Mouse (Mus musculus) bone marrow, adult 2 months (tissue): ENCODE measurements at regions not wholly inside any gene's neighbourhood (a gene's known extent, or its start where the extent isn't known, plus 50 kb on each side); places are given as distances from the start of the nearest gene placed in this dataset.

ENCODE experiments used
- H3K27ac ChIP-seq: fragments of 200-500 bp; 2 replicates; pipeline ENCODE4 v1.5.1; 2012; ENCODE audit warnings: low read depth, mild to moderate bottlenecking, control low read depth, inconsistent platforms, low read length; ENCODE audit not compliant: control insufficient read depth, poor library complexity, insufficient read depth
- H3K4me1 ChIP-seq: fragments of 200-500 bp; 2 replicates; pipeline ENCODE4 v1.6.1; 2011; ENCODE audit warnings: low read length; ENCODE audit not compliant: control insufficient read depth, insufficient read depth
- H3K4me3 ChIP-seq: fragments of 200-500 bp; replicated peaks from 2 replicates; pipeline ENCODE3; 2011; ENCODE audit warnings: mild to moderate bottlenecking, low read depth, low read length, control low read depth; ENCODE audit not compliant: control insufficient read depth
- CTCF ChIP-seq: fragments of 200-500 bp; IDR thresholded peaks from 2 replicates; pipeline ENCODE4 v1.5.1; 2011; ENCODE audit warnings: low read length, control low read depth; ENCODE audit not compliant: control insufficient read depth, insufficient read depth
- POLR2A ChIP-seq: fragments of 200-500 bp; IDR thresholded peaks from 2 replicates; pipeline ENCODE4 v1.6.1; 2011; ENCODE audit warnings: low read depth, mild to moderate bottlenecking, control low read depth, low read length, borderline replicate concordance; ENCODE audit not compliant: control insufficient read depth
- WGBS: fragments of 180-500 bp; shearing (Covaris S2); methylation state at CpG from one replicate; pipeline ENCODE4 v1.1.7; 2018; 5-methylcytosine and 5-hydroxymethylcytosine counted together

GRCm38 (mm10) chr4:84032505-84032904, 507.2 kb downstream of the Ccdc171 start:
- 85% methylated on average over 10 of the region's 10 CpGs for WGBS
- Histone ChIP-seq H3K27ac (no peak overlapping the region), H3K4me1 (no peaks in the 10 kb centered on the region), H3K4me3 (no peak overlapping the region)
- TF ChIP-seq POLR2A = no peak
- TF ChIP-seq CTCF = no peak

DNA sequence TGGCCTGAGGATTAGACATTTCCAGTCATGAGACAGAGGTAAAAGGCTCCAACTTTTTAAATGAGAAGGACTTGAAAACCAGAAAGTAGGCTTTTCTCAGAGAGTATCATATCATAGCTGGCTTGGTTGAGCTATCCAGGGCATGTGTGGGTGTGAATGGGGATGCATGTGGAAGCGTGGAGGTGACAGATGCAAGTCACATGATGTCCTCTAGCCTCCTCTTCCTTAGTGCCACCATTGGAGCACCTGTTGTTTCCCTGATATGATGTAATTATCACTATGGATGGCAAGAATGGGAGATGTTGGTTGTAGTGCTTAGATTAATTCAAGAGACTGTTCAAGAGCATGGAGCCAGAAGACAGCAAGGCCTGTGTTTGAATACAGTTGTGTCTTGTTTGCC, 510.0 kb downstream of the Ccdc171 start:
- Histone ChIP-seq H3K4me1 (no peaks in the 10 kb centered on the region), H3K27ac (no peak overlapping the region), H3K4me3 (no peak overlapping the region)
- WGBS = 87% methylated on average over 1 of the region's 1 CpGs
- TF ChIP-seq POLR2A (no peak), CTCF (no peak)

- no peak overlapping the region for H3K4me3 ChIP-seq
- TF ChIP-seq CTCF (no peak), POLR2A (no peak)
- no peak overlapping the region for H3K27ac ChIP-seq
- H3K4me1 ChIP-seq = no peaks in the 10 kb centered on the region
- WGBS = 41% methylated on average over 3 of the region's 3 CpGs
Observed at GRCm38 (mm10) chr4:84037535-84037934, 512.2 kb downstream of the Ccdc171 start.

- 85% methylated on average over 6 of the region's 6 CpGs for whole genome bisulfite sequencing
- H3K27ac ChIP-seq = no peak overlapping the region
- no peaks in the 10 kb centered on the region; the same call in 1 of the 2 replicates for H3K4me1 ChIP-seq
- H3K4me3 ChIP-seq = no peak overlapping the region
- TF ChIP-seq CTCF = no peak
- no peak for TF ChIP-seq POLR2A
Observed at GRCm38 (mm10) chr4:84050243-84050642, 524.9 kb downstream of the Ccdc171 start.

DNA sequence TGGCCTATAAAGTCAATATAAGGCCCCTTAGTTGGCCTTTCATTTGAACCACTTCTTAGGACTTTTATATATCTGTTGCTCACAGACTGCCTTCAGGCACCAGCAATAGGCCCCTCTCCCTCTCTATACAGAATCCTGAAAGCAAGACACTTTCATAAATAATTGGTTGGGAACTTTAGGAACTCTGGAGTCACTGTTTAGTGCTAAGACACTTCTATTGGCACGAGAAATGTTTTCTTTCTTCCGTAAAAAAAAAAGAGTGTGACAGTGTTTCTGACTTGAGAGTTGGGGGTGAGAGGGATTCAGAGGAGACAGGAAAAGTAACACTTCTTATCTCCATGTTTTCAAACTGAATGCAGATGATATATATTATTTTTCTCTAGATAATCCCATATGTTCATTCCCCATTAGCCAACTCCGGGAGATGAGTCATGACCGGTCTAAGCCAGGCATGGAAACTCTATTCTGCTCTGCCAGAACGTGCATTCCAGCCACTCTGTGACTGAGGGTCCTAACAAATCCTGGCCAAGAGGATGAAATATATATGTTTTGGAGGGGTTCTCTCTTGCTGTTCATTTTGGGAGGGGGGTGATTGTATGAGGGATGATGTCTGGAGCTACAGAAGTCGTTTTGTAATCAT, 531.6 kb downstream of the Ccdc171 start:
- no peak for TF ChIP-seq CTCF
- TF ChIP-seq POLR2A = no peak
- WGBS = 83% methylated on average over 6 of the region's 6 CpGs
- no peak overlapping the region for H3K4me3 ChIP-seq
- no peak overlapping the region for H3K27ac ChIP-seq
- H3K4me1 ChIP-seq = no peaks in the 10 kb centered on the region

- TF ChIP-seq POLR2A = no peak
- no peak for TF ChIP-seq CTCF
- Histone ChIP-seq H3K4me1 (no peaks in the 10 kb centered on the region), H3K4me3 (no peak overlapping the region), H3K27ac (no peak overlapping the region)
- WGBS = 2% methylated on average over 2 of the region's 2 CpGs
Observed at GRCm38 (mm10) chr4:84060187-84060586, 534.8 kb downstream of the Ccdc171 start.

DNA sequence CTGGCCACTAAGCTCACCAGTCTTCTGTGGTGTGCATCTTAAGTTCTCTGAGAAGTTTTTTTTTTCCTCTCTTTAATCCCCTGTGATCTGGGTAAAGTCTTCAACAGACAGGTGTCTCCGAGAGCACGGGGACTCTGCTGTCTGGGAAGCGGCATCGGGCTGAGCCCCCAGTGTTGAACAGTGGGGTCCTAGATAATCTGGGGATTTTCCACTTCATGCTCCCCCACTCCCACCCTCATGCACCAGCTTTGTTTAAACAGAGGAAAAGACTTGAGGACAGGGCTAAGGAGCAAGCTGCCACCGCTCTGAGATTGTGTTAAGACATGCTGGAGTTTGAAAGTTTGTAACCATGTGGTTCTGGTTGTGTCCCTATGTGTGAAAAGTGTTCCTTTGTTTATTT, 538.4 kb downstream of the Ccdc171 start:
- TF ChIP-seq POLR2A (no peak), CTCF (no peak)
- Histone ChIP-seq H3K27ac (no peak overlapping the region), H3K4me3 (no peak overlapping the region), H3K4me1 (no peaks in the 10 kb centered on the region)
- WGBS = 89% methylated on average over 5 of the region's 5 CpGs

DNA sequence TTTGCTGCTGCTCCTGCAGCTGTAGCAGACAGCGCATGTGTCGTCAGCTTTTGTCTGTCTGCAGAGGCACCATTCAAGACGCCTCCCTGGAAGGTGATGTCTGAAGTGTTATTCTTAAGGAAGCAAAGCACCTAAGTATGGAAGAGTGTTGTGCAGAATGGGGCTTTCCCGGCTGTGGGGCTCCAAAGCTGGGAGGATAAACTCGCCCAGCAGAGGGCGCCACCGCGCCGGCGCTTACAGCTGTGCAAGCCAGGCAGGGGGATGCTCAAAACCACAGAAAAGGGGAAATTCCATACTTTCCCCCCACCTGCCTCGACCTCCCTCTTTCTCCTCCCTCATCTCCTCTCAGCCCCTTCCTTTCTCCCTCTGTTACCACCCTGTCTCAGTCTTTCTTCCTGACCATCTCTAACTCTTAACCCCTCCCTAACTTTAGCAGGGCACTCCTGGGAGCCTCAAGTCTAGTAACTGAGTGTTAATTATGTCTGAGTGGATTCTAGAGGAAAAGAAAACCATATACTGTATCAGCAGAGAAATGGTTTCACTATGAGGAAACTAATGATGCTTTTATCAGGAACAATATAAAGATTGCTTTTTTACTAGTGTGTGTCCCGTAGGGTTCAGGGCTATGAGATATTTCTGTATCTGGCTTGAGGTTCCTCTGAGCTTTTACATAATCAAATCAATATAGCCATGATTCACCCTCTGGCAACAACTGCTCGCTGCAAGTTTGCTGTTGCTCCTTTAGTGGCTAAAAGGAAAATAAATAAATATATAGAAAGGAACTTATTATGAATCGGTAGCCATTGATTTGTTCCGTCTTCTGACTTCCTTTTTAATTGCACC, 539.5 kb downstream of the Ccdc171 start:
- H3K4me1 ChIP-seq = no peaks in the 10 kb centered on the region
- WGBS = 25% methylated on average over 15 of the region's 15 CpGs

More for the DNA sequence above, 539.5 kb downstream of the Ccdc171 start:
- TF ChIP-seq POLR2A = no peak
- TF ChIP-seq CTCF = peak; percentile 47
- Histone ChIP-seq H3K4me3 (no peak overlapping the region), H3K27ac (no peak overlapping the region)
